Mouse (Mus musculus) liver, embryonic 14.5 days (tissue): Measurements from ENCODE around the gene Capn11.

Experiments used
- CTCF ChIP-seq: IDR thresholded peaks from 2 replicates; pipeline ENCODE4 v1.5.1; 2016; ENCODE audit warnings: antibody characterized with exemption, low read depth, control low read depth
- EP300 ChIP-seq: IDR thresholded peaks from 2 replicates; pipeline ENCODE4 v1.6.1; 2016; ENCODE audit warnings: antibody characterized with exemption, low read depth

DNA sequence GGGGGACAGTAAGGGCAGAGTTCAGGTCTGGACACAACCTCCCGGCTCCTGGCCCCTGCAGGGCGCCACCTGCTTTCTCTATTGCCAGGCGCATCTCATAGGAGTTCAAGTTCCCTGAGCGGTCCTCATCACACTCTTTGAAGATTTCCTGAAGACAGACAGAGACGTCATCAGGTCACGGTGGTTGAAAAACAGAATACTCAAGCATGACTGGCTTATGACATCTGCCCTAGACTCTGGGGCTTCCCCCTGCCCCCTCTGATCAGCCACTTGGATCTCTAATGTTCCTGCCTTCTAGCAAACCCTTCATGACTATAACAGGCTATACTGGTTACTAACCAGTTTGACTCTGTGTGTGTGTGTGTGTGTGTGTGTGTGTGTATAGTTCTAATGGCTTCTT lies 27.2 kb downstream of the Capn11 start:
- TF ChIP-seq CTCF = no peak
- TF ChIP-seq EP300 = no peak
